ENCODE assay signal across 14 mouse cellular contexts in genomic region chr8:79351916-79352315, GRCm38 (mm10). TPM values are rescaled to one million over a fixed set of nuclear protein-coding genes. Genes with fewer than 3 reads are reported as not detected.
DNase-seq lines count a peak whose midpoint lies in the region; ATAC-seq lines count a peak whose summit lies in the region.
"Had no signal": no experiment of that assay in that cellular context is flagged by ENCODE, and none has a peak within 500 bp of the region (broad histone marks: within the 10 kb centered on the region; RNA-seq: fewer than 3 reads in every experiment).

No protein-coding gene starts in this region.

- H3K9me3 ChIP-seq in forebrain, embryonic 16.5 days (ENCODE audit: control insufficient read depth, low read length): no peaks in the 10 kb centered on the region
- no peaks in the 10 kb centered on the region for H3K9me3 ChIP-seq in forebrain, embryonic 12.5 days
- no peaks in the 10 kb centered on the region for H3K9me3 ChIP-seq in stomach, embryonic 14.5 days (ENCODE audit: control insufficient read depth, low read depth, low read length)
- H3K9me3 ChIP-seq: hindbrain, embryonic 10.5 days; liver, embryonic 12.5 days had no signal

- H3K36me3 ChIP-seq in forebrain, embryonic 16.5 days (ENCODE audit: control insufficient read depth, insufficient read depth): no peaks in the 10 kb centered on the region
- H3K36me3 ChIP-seq in forebrain, embryonic 12.5 days (replicated peaks): peaks cover 31% of the 10 kb centered on the region
- H3K36me3 ChIP-seq in stomach, embryonic 14.5 days (ENCODE audit: control insufficient read depth, insufficient read depth, low read length): peaks cover 17% of the 10 kb centered on the region; the same call in 1 of the 2 replicates

- peaks cover 45% of the 10 kb centered on the region for H3K4me1 ChIP-seq in forebrain, embryonic 16.5 days (replicated peaks; ENCODE audit: control insufficient read depth, insufficient read depth, low read length)
- H3K4me1 ChIP-seq in forebrain, embryonic 12.5 days: peaks cover 39% of the 10 kb centered on the region
- peaks cover 15% of the 10 kb centered on the region for H3K4me1 ChIP-seq in brown adipose tissue, adult 24 weeks (ENCODE audit: control insufficient read depth, insufficient read depth, insufficient read length, low read length)
- H3K4me1 ChIP-seq in stomach, embryonic 14.5 days (ENCODE audit: control insufficient read depth, insufficient read depth, low read length): peaks cover 45% of the 10 kb centered on the region
- H3K4me1 ChIP-seq: liver, embryonic 12.5 days had no signal

- no peak overlapping the region for H3K27ac ChIP-seq in forebrain, embryonic 16.5 days (ENCODE audit: low read length)
- no peak overlapping the region for H3K27ac ChIP-seq in forebrain, embryonic 12.5 days
- peak overlapping the region; percentile 7; the same call in 1 of the 2 replicates for H3K27ac ChIP-seq in brown adipose tissue, adult 24 weeks (replicated peaks; ENCODE audit: low read depth, low read length)
- peak overlapping the region; percentile 87; the same call in 1 of the 2 replicates for H3K27ac ChIP-seq in stomach, embryonic 14.5 days (ENCODE audit: low read length)
- H3K27ac ChIP-seq: hindbrain, embryonic 10.5 days; layer of hippocampus, adult 2 months; liver, embryonic 12.5 days had no signal

- WGBS in forebrain, embryonic 16.5 days: 43% methylated on average over 8 of the region's 8 CpGs
- 81% methylated on average over 8 of the region's 8 CpGs for WGBS in forebrain, embryonic 12.5 days
- WGBS in stomach, embryonic 14.5 days: 75% methylated on average over 8 of the region's 8 CpGs

- H3K4me3 ChIP-seq in forebrain, embryonic 16.5 days (replicated peaks; ENCODE audit: low read length): no peak overlapping the region
- H3K4me3 ChIP-seq in forebrain, embryonic 12.5 days (replicated peaks): no peak overlapping the region
- H3K4me3 ChIP-seq in brown adipose tissue, adult 24 weeks (ENCODE audit: insufficient read depth, low read depth, low read length): no peak overlapping the region
- H3K4me3 ChIP-seq in stomach, embryonic 14.5 days (ENCODE audit: low read depth, low read length): no peak overlapping the region
- H3K4me3 ChIP-seq: hindbrain, embryonic 10.5 days; layer of hippocampus, adult 2 months; liver, embryonic 12.5 days had no signal

- H3K4me2 ChIP-seq in forebrain, embryonic 16.5 days (ENCODE audit: low read length): no peak overlapping the region
- no peak overlapping the region for H3K4me2 ChIP-seq in forebrain, embryonic 12.5 days
- no peak overlapping the region for H3K4me2 ChIP-seq in stomach, embryonic 14.5 days (replicated peaks; ENCODE audit: low read depth, low read length)
- H3K4me2 ChIP-seq: heart, embryonic 11.5 days; liver, embryonic 12.5 days had no signal

- 0 out of 2 replicates have a peak, but pooled peaks cover 2% of the 10 kb centered on the region for H3K27me3 ChIP-seq in forebrain, embryonic 16.5 days (replicated peaks; ENCODE audit: control insufficient read depth, insufficient read depth, low read length)
- 0 out of 2 replicates have a peak, but pooled peaks cover 4% of the 10 kb centered on the region for H3K27me3 ChIP-seq in forebrain, embryonic 12.5 days
- no peaks in the 10 kb centered on the region for H3K27me3 ChIP-seq in stomach, embryonic 14.5 days (ENCODE audit: control insufficient read depth, insufficient read depth, low read length)
- H3K27me3 ChIP-seq: liver, embryonic 12.5 days had no signal

- DNase-seq in layer of hippocampus, postnatal 10 days (ENCODE audit: low spot score in 2 of 2): peak; percentile 26 to 47
- DNase-seq in layer of hippocampus, postnatal 25 days (ENCODE audit: extremely low spot score in 1 of 2, low spot score in 1 of 2): no peak
- no peak for DNase-seq in adrenal gland, adult 2 months
- DNase-seq: kidney, adult 8-10 months; lung, postnatal 10 days; right cerebral cortex, postnatal 25 days had no signal

- no peak overlapping the region for H3K9ac ChIP-seq in forebrain, embryonic 16.5 days (replicated peaks; ENCODE audit: low read depth, low read length)
- H3K9ac ChIP-seq in forebrain, embryonic 12.5 days: no peak overlapping the region
- no peak overlapping the region for H3K9ac ChIP-seq in stomach, embryonic 14.5 days (replicated peaks; ENCODE audit: low read depth, low read length)
- H3K9ac ChIP-seq: liver, embryonic 12.5 days had no signal

- peak; percentile 21; the same call in 1 of the 2 replicates for ATAC-seq in forebrain, embryonic 16.5 days
- no peak for ATAC-seq in forebrain, embryonic 12.5 days (ENCODE audit: low FRiP score)
- no peak for ATAC-seq in stomach, embryonic 14.5 days (ENCODE audit: insufficient number of reproducible peaks, insufficient read depth, low FRiP score, low read depth)
- ATAC-seq: liver, embryonic 12.5 days had no signal

RNA-seq across cellular contexts. Expression of gene Smad1, which starts 47.4 kb away (rescaled TPM):
- 65.6 and 65.8 TPM in 2 replicates for polyA plus RNA-seq in forebrain, embryonic 16.5 days (2015; fragmentation: Nextera tagmentation; extraction: Ambion mirVana)
- 63.7 and 63.8 TPM in 2 replicates for polyA plus RNA-seq in forebrain, embryonic 12.5 days (2016; fragmentation: Nextera tagmentation; extraction: Ambion mirVana)
- 10 to 100 TPM; 29.0 to 33.2 TPM for total RNA-seq in layer of hippocampus, postnatal 10 days (2021)
- total RNA-seq in layer of hippocampus, postnatal 25 days (2021): 10 to 100 TPM; 23.9 to 24.4 TPM
- polyA plus RNA-seq in brown adipose tissue, adult 24 weeks (2012; ENCODE audit: insufficient read depth, insufficient read length, missing spikeins): 6.3 and 7.1 TPM in 2 replicates
- polyA plus RNA-seq in stomach, embryonic 14.5 days (2014; fragmentation: Nextera tagmentation; extraction: Ambion mirVana): 50.5 and 54.8 TPM in 2 replicates
- total RNA-seq in adrenal gland, adult 2 months (2021): 10 to 100 TPM; 24.2 to 30.4 TPM
- polyA plus RNA-seq in adrenal gland, adult 2 months (2012; rRNA removed): 41.3 and 45.2 TPM in 2 replicates

RNA-seq across cellular contexts. Expression of gene Mmaa, which starts 57.2 kb away (rescaled TPM):
- 27.3 and 27.9 TPM in 2 replicates for polyA plus RNA-seq in forebrain, embryonic 16.5 days (2015; fragmentation: Nextera tagmentation; extraction: Ambion mirVana)
- polyA plus RNA-seq in forebrain, embryonic 12.5 days (2016; fragmentation: Nextera tagmentation; extraction: Ambion mirVana): 16.8 and 17.5 TPM in 2 replicates
- total RNA-seq in layer of hippocampus, postnatal 10 days (2021): 10 to 100 TPM; 16.9 to 17.7 TPM
- total RNA-seq in layer of hippocampus, postnatal 25 days (2021): 10 to 100 TPM; 25.0 to 25.9 TPM
- 71.0 and 71.4 TPM in 2 replicates for polyA plus RNA-seq in brown adipose tissue, adult 24 weeks (2012; ENCODE audit: insufficient read depth, insufficient read length, missing spikeins)
- polyA plus RNA-seq in stomach, embryonic 14.5 days (2014; fragmentation: Nextera tagmentation; extraction: Ambion mirVana): 11.5 and 13.9 TPM in 2 replicates
- 10 to 100 TPM; 31.8 to 42.5 TPM for total RNA-seq in adrenal gland, adult 2 months (2021)
- polyA plus RNA-seq in adrenal gland, adult 2 months (2012; rRNA removed): 2.8 and 3.2 TPM in 2 replicates

Comparison
In these comparisons a context has a peak if more than half of its experiments do, and no peak if none do; other contexts are left out.
1. DNase-seq: peak in layer of hippocampus, postnatal 10 days (2 of 2); none in layer of hippocampus, postnatal 25 days (0 of 2) and adrenal gland, adult 2 months (single experiment).
2. H3K27ac ChIP-seq: peak in brown adipose tissue, adult 24 weeks (single experiment) and stomach, embryonic 14.5 days (single experiment); none in forebrain, embryonic 16.5 days (single experiment) and forebrain, embryonic 12.5 days (single experiment).